Comparison of ENCODE assay signal across 8 mouse cellular contexts in genomic region chr2:169360272-169360671, GRCm38 (mm10).
DNase-seq lines count a peak whose midpoint lies in the region; ATAC-seq lines count a peak whose summit lies in the region.

No protein-coding gene starts in this region.

- H3K9ac ChIP-seq in heart, embryonic 15.5 days = no peak overlapping the region

- no peaks in the 10 kb centered on the region for H3K9me3 ChIP-seq in heart, embryonic 15.5 days (replicated peaks)

- WGBS in heart, embryonic 15.5 days = 15% methylated on average over 15 of the region's 15 CpGs

- H3K36me3 ChIP-seq in heart, embryonic 15.5 days = no peaks in the 10 kb centered on the region

- peak; percentile 77 for ATAC-seq in common myeloid progenitor, adult 5-6 weeks (replicated peaks; ENCODE audit: low read depth, poor library complexity, severe bottlenecking)
- no peak for ATAC-seq in heart, embryonic 15.5 days (replicated peaks; ENCODE audit: insufficient number of reproducible peaks, insufficient read depth, low FRiP score, low read depth)
- ATAC-seq in monocyte, adult 5-6 weeks (replicated peaks; ENCODE audit: insufficient number of reproducible peaks, low FRiP score, low TSS enrichment, poor library complexity, severe bottlenecking) = no peak

- peak overlapping the region; percentile 50 for H3K4me2 ChIP-seq in heart, embryonic 15.5 days

- H3K4me3 ChIP-seq in heart, embryonic 15.5 days = no peak overlapping the region

- peaks cover 5% of the 10 kb centered on the region; the same call in 1 of the 2 replicates for H3K27me3 ChIP-seq in heart, embryonic 15.5 days

- DNase-seq in cerebellum, postnatal 25 days = peak; percentile 7 to 15
- no peak for DNase-seq in cerebellum, adult 8-10 months
- peak; percentile 8 to 39 for DNase-seq in kidney, postnatal 25 days
- DNase-seq in lung, postnatal 36 days = peak; percentile 35
- peak; percentile 38 to 49 for DNase-seq in right cerebral cortex, postnatal 10 days (ENCODE audit: low spot score in 2 of 2)

- H3K4me1 ChIP-seq in heart, embryonic 15.5 days (replicated peaks) = peaks cover 2% of the 10 kb centered on the region; the same call in 1 of the 2 replicates

- no peak overlapping the region for H3K27ac ChIP-seq in heart, embryonic 15.5 days
